Mouse (Mus musculus): ENCODE results near the gene Sv2b.

DNA sequence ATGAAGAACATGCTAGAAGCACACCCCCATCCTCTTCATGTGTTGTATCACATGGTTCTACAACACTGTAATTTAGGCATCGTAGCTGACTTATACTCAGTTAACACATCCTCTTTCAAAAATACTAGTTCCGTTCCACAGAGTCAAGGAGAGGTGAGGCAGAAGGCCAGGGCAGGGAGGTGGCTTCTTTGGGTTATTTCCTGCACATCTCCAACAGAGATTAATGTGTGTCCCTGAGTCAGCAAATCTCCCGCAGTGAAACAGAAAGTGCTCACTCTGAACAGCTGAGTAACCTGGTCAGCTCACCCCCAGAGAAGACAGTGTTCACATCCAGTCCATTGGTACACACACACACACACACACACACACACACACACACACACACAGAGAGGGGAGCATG is 118.9 kb downstream of the Sv2b start:
- no peak for TF ChIP-seq CTCF (IDR thresholded peaks at IDR 0.05; ENCODE audit: borderline replicate concordance, extremely low read depth, insufficient read depth, insufficient read length)
- no peak for TF ChIP-seq POLR2A (IDR thresholded peaks at IDR 0.05; ENCODE audit: borderline replicate concordance, extremely low read depth, insufficient read depth, insufficient read length, poor library complexity, severe bottlenecking)
